Mouse (Mus musculus) brain, embryonic 14.5 days (tissue): ENCODE measurements around the gene Gnb1.

Source experiments
- CTCF ChIP-seq: fragments of 200-500 bp; IDR thresholded peaks from 2 replicates; pipeline ENCODE4 v1.5.1; 2012; ENCODE audit warnings: inconsistent platforms, mild to moderate bottlenecking, moderate library complexity, borderline replicate concordance; ENCODE audit not compliant: insufficient read depth, insufficient read length; ENCODE audit errors: extremely low read depth
- POLR2A ChIP-seq: fragments of 200-500 bp; IDR thresholded peaks from 2 replicates; pipeline ENCODE4 v1.6.1; 2012; ENCODE audit warnings: mild to moderate bottlenecking, inconsistent platforms, borderline replicate concordance; ENCODE audit not compliant: poor library complexity, insufficient read depth, insufficient read length, severe bottlenecking; ENCODE audit errors: extremely low read depth

GRCm38 (mm10) chr4:155490456-155490855 lies 705 bp upstream of the Gnb1 start:
- TF ChIP-seq CTCF (no peak), POLR2A (no peak)
